Mouse (Mus musculus): ENCODE data around the gene Fam50a.
"Not testable (repeated sequence)": the region's sequence is repeated elsewhere in the genome, so short reads cannot be mapped to it uniquely, and the experiment has no call there.

The Fam50a gene

GRCm38 (mm10) chrX:74330166-74330930, 17.5 kb downstream of the Fam50a start:
- DNase-seq (ENCODE audit: low read depth, low spot score) = no peak

- DNase-seq (ENCODE audit: low read depth, low spot score) = no peak
These were observed 40.0 kb downstream of the Fam50a start for GRCm38 (mm10) chrX:74352645-74353466.

DNA sequence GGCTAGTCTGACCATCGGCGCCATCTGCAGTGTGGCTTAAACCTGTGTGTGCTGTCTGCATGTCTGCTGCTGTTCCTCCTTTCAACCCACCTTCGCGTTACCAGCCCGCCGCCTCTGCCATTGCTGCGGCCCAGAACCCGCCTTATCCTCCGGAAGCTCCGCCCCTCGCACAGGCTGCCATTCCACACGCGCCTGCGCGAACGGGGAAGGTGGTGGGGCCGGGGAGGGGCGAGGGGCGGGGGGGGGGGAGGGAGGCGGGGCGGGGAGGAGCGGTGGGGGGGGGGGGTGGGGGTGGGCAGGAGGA, 40.6 kb downstream of the Fam50a start, which contains the start of gene Lage3:
Gene Lage3 (minus strand): TSS at position 152 of the 304 bp plus-strand sequence.
- peak; percentile 56 for DNase-seq (ENCODE audit: low read depth, low spot score)

DNA sequence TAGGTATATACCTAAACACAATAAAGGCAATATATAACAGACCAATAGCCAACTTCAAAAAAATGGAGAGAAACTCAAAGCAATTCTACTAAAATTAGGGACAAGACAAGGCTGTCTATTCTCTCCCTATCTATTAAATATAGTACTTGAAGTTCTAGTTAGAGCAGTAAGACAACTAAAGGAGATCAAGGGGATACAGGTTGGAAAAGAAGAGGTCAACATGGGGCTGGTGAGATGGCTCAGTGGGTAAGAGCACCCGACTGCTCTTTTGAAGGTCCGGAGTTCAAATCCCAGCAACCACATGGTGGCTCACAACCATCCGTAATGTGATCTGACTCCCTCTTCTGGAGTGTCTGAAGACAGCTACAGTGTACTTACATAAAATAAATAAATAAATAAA, 44.2 kb downstream of the Fam50a start:
- not testable (repeated sequence) for DNase-seq (ENCODE audit: low read depth, low spot score)

DNA sequence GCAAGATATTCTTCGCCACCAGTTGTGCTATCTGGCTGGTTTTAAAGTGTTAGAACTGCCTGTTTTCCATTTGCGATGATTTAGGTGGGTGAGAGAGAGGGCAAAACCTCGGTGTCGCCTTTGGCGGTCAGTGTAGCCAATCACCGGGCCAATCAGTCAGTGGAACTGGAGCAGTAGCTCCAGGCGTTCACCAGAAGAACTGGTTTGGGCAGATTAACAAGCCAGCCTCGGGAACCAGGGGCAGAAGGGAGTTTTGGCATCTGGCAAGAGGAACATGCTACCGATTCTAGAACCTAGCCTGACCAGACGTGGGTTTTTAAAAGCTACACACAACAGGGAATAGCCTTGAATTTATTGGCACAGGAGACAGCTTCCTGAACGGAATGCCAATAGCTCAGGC, 46.3 kb downstream of the Fam50a start:
- DNase-seq (ENCODE audit: low read depth, low spot score) = no peak

GRCm38 (mm10) chrX:74367512-74367911, 54.7 kb downstream of the Fam50a start:
- no peak for DNase-seq (ENCODE audit: low read depth, low spot score)

GRCm38 (mm10) chrX:74368209-74368909, 55.5 kb downstream of the Fam50a start:
- peak; percentile 27 for DNase-seq (ENCODE audit: low read depth, low spot score)

Data from skeletal muscle tissue, adult 2 months (tissue).